Mouse (Mus musculus) frontal cortex, postnatal 36 days (tissue): ENCODE measurements around the gene D17Wsu92e.
A peak's percentile ranks its signal among the peaks of the same experiment; 100 is the strongest.

ENCODE experiments used
- DNase-seq, 2 experiments: peaks; one replicate each; pipeline ENCODE4 v3.0.0; 2022; ENCODE audit warnings: low spot score in 2 of 2

The D17Wsu92e gene

GRCm38 (mm10) chr17:27821407-27822338 is 1.2 kb upstream of the D17Wsu92e start:
- DNase-seq: no peak

GRCm38 (mm10) chr17:27819971-27820567 is 379 bp downstream of the D17Wsu92e start:
- peak; percentile 51 to 52 for DNase-seq

- DNase-seq: peak in 1 of 2 experiments; percentile 35
Observed at GRCm38 (mm10) chr17:27819521-27819970, 902 bp downstream of the D17Wsu92e start.

GRCm38 (mm10) chr17:27819011-27819410 is 1.4 kb downstream of the D17Wsu92e start:
- no peak for DNase-seq

- DNase-seq: no peak
Observed at GRCm38 (mm10) chr17:27814606-27815005, 5.8 kb downstream of the D17Wsu92e start.

GRCm38 (mm10) chr17:27811980-27812379 is 8.5 kb downstream of the D17Wsu92e start:
- DNase-seq: no peak

- DNase-seq: no peak
Observed at GRCm38 (mm10) chr17:27810569-27811331, 9.7 kb downstream of the D17Wsu92e start.

GRCm38 (mm10) chr17:27807542-27808078 is 12.8 kb downstream of the D17Wsu92e start:
- DNase-seq: no peak

- DNase-seq: no peak
Observed at GRCm38 (mm10) chr17:27804803-27805770, 15.4 kb downstream of the D17Wsu92e start.

GRCm38 (mm10) chr17:27804156-27804690 is 16.2 kb downstream of the D17Wsu92e start:
- no peak for DNase-seq

GRCm38 (mm10) chr17:27803752-27804151 is 16.7 kb downstream of the D17Wsu92e start:
- no peak for DNase-seq

GRCm38 (mm10) chr17:27800710-27801648 is 19.5 kb downstream of the D17Wsu92e start:
- no peak for DNase-seq

- DNase-seq: no peak
Observed at GRCm38 (mm10) chr17:27799771-27800584, 20.5 kb downstream of the D17Wsu92e start.

- peak in 1 of 2 experiments; percentile 28 for DNase-seq
Observed at GRCm38 (mm10) chr17:27797341-27797872, 23.0 kb downstream of the D17Wsu92e start.

- peak in 1 of 2 experiments; percentile 38 for DNase-seq
Observed at GRCm38 (mm10) chr17:27796780-27797179, 23.7 kb downstream of the D17Wsu92e start.

- DNase-seq: no peak
Observed at GRCm38 (mm10) chr17:27793144-27793543, 27.3 kb downstream of the D17Wsu92e start.

- DNase-seq: no peak
Observed at GRCm38 (mm10) chr17:27792516-27792915, 27.9 kb downstream of the D17Wsu92e start.

- no peak for DNase-seq
Observed at GRCm38 (mm10) chr17:27791556-27791955, 28.9 kb downstream of the D17Wsu92e start.
